Mouse (Mus musculus): ENCODE results near the gene Smpd1. TPM values are rescaled to one million over a fixed set of nuclear protein-coding genes. Genes with fewer than 3 reads are reported as not detected.

Smpd1 gene
- 18.5 and 25.3 TPM in 2 replicates for polyA plus RNA-seq (2012; rRNA removed)

DNA sequence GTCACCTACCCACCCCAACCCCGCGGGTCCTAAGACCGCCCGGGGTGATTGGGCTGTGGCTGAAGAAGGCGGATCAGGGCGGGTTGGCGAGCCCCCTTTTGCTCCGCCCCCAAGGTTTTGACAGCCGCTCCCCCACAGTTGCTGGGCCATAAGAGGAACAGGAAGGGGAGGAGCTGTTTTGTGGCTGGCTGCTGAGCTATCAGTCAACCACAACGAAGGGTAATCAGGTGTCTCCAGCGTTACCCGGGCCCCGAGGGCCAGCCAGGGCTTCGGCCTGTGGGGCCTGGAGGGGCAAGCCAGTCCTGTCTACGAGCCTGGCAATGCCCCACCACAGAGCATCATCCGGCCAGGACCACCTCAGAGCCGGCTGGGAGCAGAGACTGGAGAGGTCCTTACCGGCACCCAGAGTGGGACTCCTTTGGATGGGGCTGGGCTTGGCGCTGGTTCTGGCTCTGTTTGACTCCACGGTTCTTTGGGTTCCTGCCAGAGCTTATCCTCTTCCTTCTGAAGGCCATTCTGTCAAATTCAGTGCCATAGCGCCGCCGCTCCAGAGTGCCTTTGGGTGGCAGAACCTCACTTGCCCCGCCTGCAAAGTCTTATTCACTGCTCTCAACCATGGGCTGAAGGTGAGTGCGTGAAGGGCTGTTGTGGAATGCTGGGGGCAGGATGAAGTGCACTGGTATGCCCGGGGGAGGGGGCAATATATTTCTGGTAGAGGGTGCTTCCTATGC lies at the start of gene Smpd1:
Gene Smpd1, plus strand, starts transcription at position 149 of the 731 bp plus-strand sequence.

DNA sequence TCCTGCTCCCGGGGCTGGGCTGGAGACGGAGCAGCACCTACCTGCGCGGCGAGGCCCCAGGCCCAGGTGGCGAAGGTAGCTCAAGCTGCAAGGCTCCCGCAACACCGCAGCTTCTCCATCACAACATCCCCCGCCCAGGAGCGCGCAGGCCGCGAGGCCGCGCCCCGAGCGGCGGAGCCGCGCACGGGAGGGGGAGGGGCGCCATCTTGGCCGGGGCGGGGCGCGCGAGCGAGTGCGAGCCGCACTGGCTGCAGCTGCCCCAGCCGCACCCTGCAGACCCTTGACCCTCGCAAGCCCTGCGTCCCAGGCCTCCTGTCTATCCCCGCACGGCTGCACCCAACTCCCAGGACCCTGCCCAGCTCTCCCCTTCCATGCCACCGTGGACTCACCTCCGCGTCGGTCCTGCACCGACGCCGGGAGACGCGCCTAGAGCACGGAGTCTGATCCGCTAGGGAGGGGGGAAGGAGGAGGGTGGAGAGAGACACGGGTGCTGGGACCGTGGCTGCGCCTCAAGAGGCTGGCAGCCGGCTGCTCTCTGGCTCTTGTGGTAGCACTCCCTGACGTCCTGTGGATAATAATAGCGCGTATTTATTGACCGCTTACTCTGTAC lies 27.0 kb downstream of the Smpd1 start, which contains the start of gene Apbb1:
Gene Apbb1, minus strand, starts transcription at position 560 of the 610 bp plus-strand sequence.

Other genes with a start within 250 kb of the Smpd1 start
- gene Olfr689, start 243.2 kb upstream of the Smpd1 start, polyA plus RNA-seq (2012; rRNA removed) = not detected in 2 replicates
- gene Olfr690, start 220.3 kb upstream of the Smpd1 start, polyA plus RNA-seq (2012; rRNA removed) = 0.10 TPM in 1 of 2 replicates, not detected in the other
- gene Olfr691, start 212.1 kb upstream of the Smpd1 start, polyA plus RNA-seq (2012; rRNA removed) = 0.05 and 0.14 TPM in 2 replicates
- not detected in 2 replicates for gene Olfr692, start 186.1 kb upstream of the Smpd1 start, polyA plus RNA-seq (2012; rRNA removed)
- not detected in 2 replicates for gene Gm5901, start 179.3 kb upstream of the Smpd1 start, polyA plus RNA-seq (2012; rRNA removed)
- gene Fam160a2, start 154.3 kb upstream of the Smpd1 start, polyA plus RNA-seq (2012; rRNA removed) = 29.4 and 38.9 TPM in 2 replicates
- 0.20 and 0.24 TPM in 2 replicates for gene Cnga4, start 149.8 kb upstream of the Smpd1 start, polyA plus RNA-seq (2012; rRNA removed)
- 0.14 and 0.17 TPM in 2 replicates for gene Cckbr, start 128.6 kb upstream of the Smpd1 start, polyA plus RNA-seq (2012; rRNA removed)
- gene Cavin3, start 72.1 kb upstream of the Smpd1 start, polyA plus RNA-seq (2012; rRNA removed) = 17.6 and 19.0 TPM in 2 replicates
- 92.2 and 93.1 TPM in 2 replicates for gene Apbb1, start 27.3 kb downstream of the Smpd1 start, polyA plus RNA-seq (2012; rRNA removed)
- 2.8 and 3.9 TPM in 2 replicates for gene Hpx, start 45.8 kb downstream of the Smpd1 start, polyA plus RNA-seq (2012; rRNA removed)
- gene Trim3, start 79.2 kb downstream of the Smpd1 start, polyA plus RNA-seq (2012; rRNA removed) = 61.9 and 66.8 TPM in 2 replicates
- gene Timm10b, start 85.7 kb downstream of the Smpd1 start, polyA plus RNA-seq (2012; rRNA removed) = 63.5 and 89.5 TPM in 2 replicates
- gene Arfip2, start 86.1 kb downstream of the Smpd1 start, polyA plus RNA-seq (2012; rRNA removed) = 96.2 and 104 TPM in 2 replicates
- gene Gm45799, start 86.2 kb downstream of the Smpd1 start, polyA plus RNA-seq (2012; rRNA removed) = 81.1 and 86.5 TPM in 2 replicates
- 1.7 and 4.1 TPM in 2 replicates for gene Dnhd1, start 96.5 kb downstream of the Smpd1 start, polyA plus RNA-seq (2012; rRNA removed)
- gene Ilk, start 182.2 kb downstream of the Smpd1 start, polyA plus RNA-seq (2012; rRNA removed) = 151 and 190 TPM in 2 replicates
- 23.4 and 36.6 TPM in 2 replicates for gene Rrp8, start 183.0 kb downstream of the Smpd1 start, polyA plus RNA-seq (2012; rRNA removed)
- 264 and 287 TPM in 2 replicates for gene Taf10, start 190.0 kb downstream of the Smpd1 start, polyA plus RNA-seq (2012; rRNA removed)
- 43.7 and 47.7 TPM in 2 replicates for gene Tpp1, start 197.9 kb downstream of the Smpd1 start, polyA plus RNA-seq (2012; rRNA removed)
- 28.6 and 40.1 TPM in 2 replicates for gene Dchs1, start 233.3 kb downstream of the Smpd1 start, polyA plus RNA-seq (2012; rRNA removed)